21 mouse cellular contexts compared by ENCODE assay signal in genomic region chr1:71996828-71997227, GRCm38 (mm10).
DNase-seq lines count a peak whose midpoint lies in the region; ATAC-seq and TF ChIP-seq lines count a peak whose summit lies in the region.
"Had no signal": no experiment of that assay in that cellular context is flagged by ENCODE, and none has a peak within 500 bp of the region (broad histone marks: within the 10 kb centered on the region; RNA-seq: fewer than 3 reads in every experiment).

No protein-coding gene starts in this region.

- no peaks in the 10 kb centered on the region for H3K27me3 ChIP-seq in lung, postnatal 0 days (replicated peaks; ENCODE audit: insufficient read depth, low read length)
- H3K27me3 ChIP-seq: CH12.LX, Patski had no signal

- peak; percentile 9; the same call in 1 of the 2 replicates for TF ChIP-seq EP300 in lung, postnatal 0 days (IDR thresholded peaks at IDR 0.05)

- H3K9ac ChIP-seq in lung, postnatal 0 days (replicated peaks; ENCODE audit: low read depth) = no peak overlapping the region

- WGBS in lung, postnatal 0 days = 46% methylated on average over 2 of the region's 2 CpGs
- WGBS in lung, adult 2 months = 61% methylated on average over 2 of the region's 2 CpGs

- no peak overlapping the region for H3K4me2 ChIP-seq in lung, postnatal 0 days (replicated peaks; ENCODE audit: low read depth, low read length)

- H3K9me3 ChIP-seq in lung, postnatal 0 days (ENCODE audit: low read length) = no peaks in the 10 kb centered on the region
- H3K9me3 ChIP-seq: G1E had no signal

- H3K36me3 ChIP-seq in lung, postnatal 0 days (ENCODE audit: insufficient read depth, low read length) = no peaks in the 10 kb centered on the region
- H3K36me3 ChIP-seq: G1E had no signal

- no peak overlapping the region for H3K4me3 ChIP-seq in lung, postnatal 0 days (ENCODE audit: low read depth, low read length)
- H3K4me3 ChIP-seq in lung, adult 2 months (replicated peaks; ENCODE audit: extremely low read depth, low read depth, low read length) = no peak overlapping the region

- no peak for TF ChIP-seq POLR2A in lung, adult 2 months (IDR thresholded peaks at IDR 0.05; ENCODE audit: borderline replicate concordance, extremely low read depth, low read depth, low read length)

- no peak overlapping the region for H3K27ac ChIP-seq in lung, postnatal 0 days (ENCODE audit: low read length)

- no peak for TF ChIP-seq CTCF in lung, postnatal 0 days (IDR thresholded peaks at IDR 0.05)
- TF ChIP-seq CTCF in lung, adult 2 months (IDR thresholded peaks at IDR 0.05; ENCODE audit: insufficient read depth, low read length) = no peak

- intact Hi-C loops in heart, postnatal 10 days (cut with DNase I) = no loop called here

- H3K4me1 ChIP-seq in lung, postnatal 0 days (ENCODE audit: insufficient read depth, low read depth, low read length) = no peaks in the 10 kb centered on the region
- no peaks in the 10 kb centered on the region for H3K4me1 ChIP-seq in lung, adult 2 months (ENCODE audit: control insufficient read depth, insufficient read depth, low read length)

- ATAC-seq in lung, postnatal 0 days = peak; percentile 56; the same call in 1 of the 2 replicates
- ATAC-seq: activated CD4-positive, CD25-positive, alpha-beta regulatory T cell, adult 4 months; CD4-positive, CD25-positive, alpha-beta regulatory T cell, adult 4 months; Patski had no signal

- DNase-seq in heart, adult 11 months = peak; percentile 36
- no peak for DNase-seq in heart, postnatal 10 days
- DNase-seq in lung, postnatal 0 days (ENCODE audit: low spot score) = no peak
- DNase-seq in lung, adult 2 months = no peak
- peak; percentile 30 for DNase-seq in lung, postnatal 10 days
- no peak for DNase-seq in lung, postnatal 25 days (ENCODE audit: low spot score)
- DNase-seq in lung, postnatal 14 days = peak; percentile 18
- no peak for DNase-seq in lung, adult 18-20 months
- DNase-seq: adrenal gland, adult 2 months; adrenal gland, adult 8-10 months; adrenal gland, postnatal 10 days; adrenal gland, postnatal 25 days; adrenal gland, postnatal 36 days; B cell, adult 2 months; cerebellum, adult 11 months; cerebellum, adult 11-12 months had no signal

Comparison
In these comparisons a context has a peak if more than half of its experiments do, and no peak if none do; other contexts are left out.
1. DNase-seq: peak in heart, adult 11 months (single experiment), lung, postnatal 10 days (single experiment) and lung, postnatal 14 days (single experiment); none in heart, postnatal 10 days (0 of 2), lung, postnatal 0 days (single experiment), lung, adult 2 months (single experiment), lung, postnatal 25 days (single experiment) and lung, adult 18-20 months (0 of 2).